Mouse (Mus musculus): Measurements from ENCODE around the gene Slit1. TPM values are rescaled to one million over a fixed set of nuclear protein-coding genes. Genes with fewer than 3 reads are reported as not detected.

The Slit1 gene
- total and polyA plus RNA-seq, 3 experiments = 0.16 to 0.30 TPM; not detected in 1

GRCm38 (mm10) chr19:41558891-41559486, 184.5 kb downstream of the Slit1 start:
- Histone ChIP-seq H3K9ac (ENCODE audit: insufficient read depth, low read depth) (no peak overlapping the region), H3K36me3 (replicated peaks in 1 of 2; ENCODE audit: control insufficient read depth in 1 of 2, insufficient read depth in 1 of 2, low read length in 1 of 2) (peaks cover 21 to 50% of the 10 kb centered on the region in 2 experiments), H3K4me3 (replicated peaks in 1 of 3; ENCODE audit: low read depth in 2 of 3, low read length in 2 of 3, poor library complexity in 1 of 3) (no peak overlapping the region), H3K27ac (ENCODE audit: insufficient read depth, low read depth) (no peak overlapping the region), H3K4me2 (ENCODE audit: insufficient read depth, low read depth, poor library complexity, severe bottlenecking) (no peak overlapping the region), H3K9me3 (replicated peaks; ENCODE audit: low read length) (no peaks in the 10 kb centered on the region), H3K79me2 (replicated peaks; ENCODE audit: control insufficient read depth, extremely low read depth, insufficient read depth, poor library complexity, severe bottlenecking) (no peaks in the 10 kb centered on the region; the same call in 1 of the 2 replicates), H3K27me3 (replicated peaks) (no peaks in the 10 kb centered on the region), H3K4me1 (ENCODE audit: control insufficient read depth in 1 of 2, insufficient read depth in 2 of 2) (no peaks in the 10 kb centered on the region)
- no peak for DNase-seq (ENCODE audit: extremely low read depth)
- in situ Hi-C loops (cut with MboI; ENCODE audit: low pct_ligation_motif_present, low pct_unique_long_range_greater_than_20kb, low sequenced_read_pairs) (no loop called here), dilution Hi-C loops (cut with MboI; ENCODE audit: extremely low pct_ligation_motif_present, extremely low pct_unique_long_range_greater_than_20kb, low sequenced_read_pairs) (no loop called here)
- TF ChIP-seq CHD2 (IDR thresholded peaks at IDR 0.05; ENCODE audit: low read length) (no peak), MYC (IDR thresholded peaks at IDR 0.05; ENCODE audit: low read depth, low read length) (no peak), ETS1 (conservative IDR thresholded peaks at IDR 0.05; ENCODE audit: low read depth, low read length) (no peak), NRF1 (IDR thresholded peaks at IDR 0.05; ENCODE audit: low read depth, low read length) (no peak), ZKSCAN1 (IDR thresholded peaks at IDR 0.05; ENCODE audit: borderline replicate concordance, low read depth, low read length) (no peak), EP300 (IDR thresholded peaks at IDR 0.05; ENCODE audit: low read length) (no peak), KAT2A (IDR thresholded peaks at IDR 0.05; ENCODE audit: insufficient replicate concordance, low read length) (no peak), POLR2A (IDR thresholded peaks at IDR 0.05; ENCODE audit: low read depth, low read length) (no peak)

DNA sequence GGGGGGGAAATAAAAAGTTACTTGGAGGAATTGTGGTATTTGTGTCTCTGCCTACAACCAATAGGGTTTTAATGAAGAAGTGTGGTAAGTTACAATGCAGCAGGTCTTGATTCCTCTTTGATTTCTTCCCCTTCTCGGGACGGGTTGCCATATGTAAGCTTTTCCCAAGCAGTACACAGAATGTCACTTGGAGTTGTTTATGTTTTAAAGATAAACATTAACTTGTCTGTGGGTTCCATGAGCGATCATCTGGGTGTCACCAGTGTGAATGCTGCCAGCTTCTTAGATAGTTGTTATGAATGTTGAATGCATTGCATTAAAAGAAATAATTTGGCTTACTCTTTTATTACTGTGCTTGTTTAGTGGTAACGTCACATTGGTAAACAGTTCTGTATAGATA, 186.0 kb downstream of the Slit1 start:
- Histone ChIP-seq H3K9me3 (replicated peaks; ENCODE audit: low read length) (no peaks in the 10 kb centered on the region), H3K27ac (ENCODE audit: insufficient read depth, low read depth) (no peak overlapping the region), H3K27me3 (replicated peaks) (no peaks in the 10 kb centered on the region), H3K79me2 (replicated peaks; ENCODE audit: control insufficient read depth, extremely low read depth, insufficient read depth, poor library complexity, severe bottlenecking) (no peaks in the 10 kb centered on the region; the same call in 1 of the 2 replicates), H3K9ac (ENCODE audit: insufficient read depth, low read depth) (no peak overlapping the region), H3K4me2 (ENCODE audit: insufficient read depth, low read depth, poor library complexity, severe bottlenecking) (no peak overlapping the region), H3K4me3 (replicated peaks in 1 of 3; ENCODE audit: low read depth in 2 of 3, low read length in 2 of 3, poor library complexity in 1 of 3) (no peak overlapping the region), H3K4me1 (ENCODE audit: control insufficient read depth in 1 of 2, insufficient read depth in 2 of 2) (no peaks in the 10 kb centered on the region; a peak in 1 of 4 replicates), H3K36me3 (replicated peaks in 1 of 2; ENCODE audit: control insufficient read depth in 1 of 2, insufficient read depth in 1 of 2, low read length in 1 of 2) (peaks cover 22 to 55% of the 10 kb centered on the region in 2 experiments)
- DNase-seq (ENCODE audit: extremely low read depth) = no peak
- in situ Hi-C loops (cut with MboI; ENCODE audit: low pct_ligation_motif_present, low pct_unique_long_range_greater_than_20kb, low sequenced_read_pairs) (no loop called here), dilution Hi-C loops (cut with MboI; ENCODE audit: extremely low pct_ligation_motif_present, extremely low pct_unique_long_range_greater_than_20kb, low sequenced_read_pairs) (no loop called here)
- TF ChIP-seq RCOR1 (conservative IDR thresholded peaks at IDR 0.05; ENCODE audit: low read depth, low read length) (no peak), E2F4 (IDR thresholded peaks at IDR 0.05; ENCODE audit: insufficient replicate concordance, low read depth, low read length) (no peak), CHD2 (IDR thresholded peaks at IDR 0.05; ENCODE audit: low read length) (no peak), CTCF (conservative IDR thresholded peaks at IDR 0.05 in 1 of 2, IDR thresholded peaks at IDR 0.05 in 1 of 2; ENCODE audit: low read depth in 2 of 2, low read length in 2 of 2) (no peak), SMC3 (IDR thresholded peaks at IDR 0.05; ENCODE audit: low read depth, low read length) (no peak), KAT2A (IDR thresholded peaks at IDR 0.05; ENCODE audit: insufficient replicate concordance, low read length) (no peak), BHLHE40 (IDR thresholded peaks at IDR 0.05; ENCODE audit: low read depth, low read length) (no peak), USF1 (IDR thresholded peaks at IDR 0.05; ENCODE audit: low read depth, low read length) (no peak), EP300 (IDR thresholded peaks at IDR 0.05; ENCODE audit: low read length) (no peak), NRF1 (IDR thresholded peaks at IDR 0.05; ENCODE audit: low read depth, low read length) (no peak), ZC3H11A (IDR thresholded peaks at IDR 0.05; ENCODE audit: low read depth, low read length) (no peak), JUN (IDR thresholded peaks at IDR 0.05; ENCODE audit: insufficient read depth, low read depth, low read length) (no peak), MXI1 (IDR thresholded peaks at IDR 0.05; ENCODE audit: low read depth, low read length) (no peak), UBTF (IDR thresholded peaks at IDR 0.05; ENCODE audit: low read depth, low read length) (no peak), ZKSCAN1 (IDR thresholded peaks at IDR 0.05; ENCODE audit: borderline replicate concordance, low read depth, low read length) (no peak), PAX5 (IDR thresholded peaks at IDR 0.05; ENCODE audit: low read length) (no peak)

Data from CH12.LX (cell line).